Mouse (Mus musculus): ENCODE measurements at regions not wholly inside any gene's neighbourhood (a gene's known extent, or its start where the extent isn't known, plus 50 kb on each side); places are given as distances from the start of the nearest gene placed in this dataset.

GRCm38 (mm10) chr13:111369916-111370315 is 115.1 kb downstream of the Actbl2 start:
- no peaks in the 10 kb centered on the region for H3K27me3 ChIP-seq (ENCODE audit: control insufficient read depth, insufficient read depth, low read length)
- no peak overlapping the region for H3K4me2 ChIP-seq (ENCODE audit: low read depth, low read length)
- peak; percentile 64 for DNase-seq (ENCODE audit: low spot score)
- H3K27ac ChIP-seq (ENCODE audit: low read depth): no peak overlapping the region
- peaks cover 13% of the 10 kb centered on the region for H3K4me1 ChIP-seq (ENCODE audit: control insufficient read depth, insufficient read depth)
- no peak overlapping the region for H3K4me3 ChIP-seq (ENCODE audit: low read depth, low read length)
- ATAC-seq (ENCODE audit: insufficient read depth, low read depth): peak; percentile 57; the same call in 1 of the 2 replicates
- 37% methylated on average over 3 of the region's 3 CpGs for WGBS
- H3K9ac ChIP-seq (replicated peaks; ENCODE audit: low read depth, low read length): no peak overlapping the region
- no peaks in the 10 kb centered on the region for H3K36me3 ChIP-seq (replicated peaks; ENCODE audit: control insufficient read depth, insufficient read depth, low read length)
- TF ChIP-seq CTCF (IDR thresholded peaks at IDR 0.05; ENCODE audit: low read depth) (no peak), EP300 (IDR thresholded peaks at IDR 0.05; ENCODE audit: low read depth) (0 out of 2 replicates have a peak, but pooled peaks have one; percentile 50)
- H3K9me3 ChIP-seq (replicated peaks; ENCODE audit: control insufficient read depth, low read length): peaks cover 7% of the 10 kb centered on the region

DNA sequence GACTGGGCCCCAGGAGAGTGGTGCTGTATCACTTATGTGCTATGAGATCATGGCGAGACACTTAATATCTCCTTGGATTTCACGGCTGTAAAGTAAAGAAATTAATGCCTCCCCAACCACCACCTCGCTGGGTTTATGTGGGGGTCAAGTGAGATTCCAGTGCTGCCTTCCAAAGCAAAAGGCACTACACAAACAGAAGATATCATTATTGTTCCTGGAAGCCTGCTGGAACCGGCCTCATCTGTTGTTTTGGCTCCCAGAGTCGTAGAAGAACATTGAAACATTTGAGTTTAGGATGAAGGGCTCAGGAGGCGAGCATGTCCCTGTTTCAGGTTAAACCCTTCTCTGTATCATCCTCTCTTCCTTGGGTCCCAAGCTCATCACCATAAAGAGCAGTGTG is 116.6 kb downstream of the Gpbp1 start:
- Histone ChIP-seq H3K36me3 (replicated peaks; ENCODE audit: control insufficient read depth, insufficient read depth, low read length) (no peaks in the 10 kb centered on the region), H3K9me3 (replicated peaks; ENCODE audit: control insufficient read depth, low read length) (no peaks in the 10 kb centered on the region; the same call in 1 of the 2 replicates), H3K9ac (replicated peaks; ENCODE audit: low read depth, low read length) (no peak overlapping the region), H3K27ac (ENCODE audit: low read depth) (0 out of 2 replicates have a peak overlapping the region, but pooled peaks have one; percentile 34), H3K27me3 (ENCODE audit: control insufficient read depth, insufficient read depth, low read length) (no peaks in the 10 kb centered on the region), H3K4me1 (ENCODE audit: control insufficient read depth, insufficient read depth) (peaks cover 11% of the 10 kb centered on the region), H3K4me2 (ENCODE audit: low read depth, low read length) (no peak overlapping the region), H3K4me3 (ENCODE audit: low read depth, low read length) (no peak overlapping the region)
- no peak for DNase-seq (ENCODE audit: low spot score)
- peak; percentile 33; the same call in 1 of the 2 replicates for ATAC-seq (ENCODE audit: insufficient read depth, low read depth)
- WGBS: 58% methylated on average over 6 of the region's 6 CpGs
- TF ChIP-seq EP300 (IDR thresholded peaks at IDR 0.05; ENCODE audit: low read depth) (no peak), CTCF (IDR thresholded peaks at IDR 0.05; ENCODE audit: low read depth) (no peak)

GRCm38 (mm10) chr13:111373801-111374200 is 116.1 kb downstream of the Gpbp1 start:
- TF ChIP-seq CTCF (IDR thresholded peaks at IDR 0.05; ENCODE audit: low read depth) (no peak), EP300 (IDR thresholded peaks at IDR 0.05; ENCODE audit: low read depth) (no peak)
- no peaks in the 10 kb centered on the region for H3K27me3 ChIP-seq (ENCODE audit: control insufficient read depth, insufficient read depth, low read length)
- 0 out of 2 replicates have a peak overlapping the region, but pooled peaks have one; percentile 12 for H3K27ac ChIP-seq (ENCODE audit: low read depth)
- no peaks in the 10 kb centered on the region; the same call in 1 of the 2 replicates for H3K9me3 ChIP-seq (replicated peaks; ENCODE audit: control insufficient read depth, low read length)
- WGBS: 59% methylated on average over 1 of the region's 1 CpGs
- no peak overlapping the region for H3K4me3 ChIP-seq (ENCODE audit: low read depth, low read length)
- H3K36me3 ChIP-seq (replicated peaks; ENCODE audit: control insufficient read depth, insufficient read depth, low read length): no peaks in the 10 kb centered on the region
- peaks cover 6% of the 10 kb centered on the region for H3K4me1 ChIP-seq (ENCODE audit: control insufficient read depth, insufficient read depth)
- peak; percentile 25 for DNase-seq (ENCODE audit: low spot score)
- 0 out of 2 replicates have a peak, but pooled peaks have one; percentile 11 for ATAC-seq (ENCODE audit: insufficient read depth, low read depth)
- H3K4me2 ChIP-seq (ENCODE audit: low read depth, low read length): no peak overlapping the region
- no peak overlapping the region for H3K9ac ChIP-seq (replicated peaks; ENCODE audit: low read depth, low read length)

Data from heart, postnatal 0 days (tissue).